Mouse (Mus musculus): ENCODE measurements around the gene Pdzrn3.

The Pdzrn3 gene

GRCm38 (mm10) chr6:101377167-101377934, at the start of gene Pdzrn3:
Pdzrn3 (minus strand) TSS chr6:101377897.
- DNase-seq: peak; percentile 19 to 36

DNA sequence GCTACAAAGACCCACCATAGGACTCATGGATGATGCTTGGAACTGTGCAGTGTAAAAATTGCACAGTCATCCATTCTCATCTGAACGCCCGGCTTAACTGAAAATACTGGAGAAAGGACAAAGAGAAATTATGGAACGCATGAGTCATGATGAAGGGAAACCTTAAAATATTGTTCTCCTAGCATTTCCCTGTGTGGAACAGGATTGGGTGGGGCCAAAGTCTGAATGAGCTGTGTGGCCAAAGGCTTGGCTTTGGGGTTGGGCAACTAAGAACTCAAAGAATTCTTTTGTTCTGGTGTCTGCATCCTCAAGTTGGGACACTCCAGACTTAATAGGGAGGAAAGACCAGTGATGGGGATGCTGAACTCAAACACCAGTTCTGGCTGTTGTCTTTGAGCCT, 49.6 kb upstream of the Pdzrn3 start:
- no peak for DNase-seq

DNA sequence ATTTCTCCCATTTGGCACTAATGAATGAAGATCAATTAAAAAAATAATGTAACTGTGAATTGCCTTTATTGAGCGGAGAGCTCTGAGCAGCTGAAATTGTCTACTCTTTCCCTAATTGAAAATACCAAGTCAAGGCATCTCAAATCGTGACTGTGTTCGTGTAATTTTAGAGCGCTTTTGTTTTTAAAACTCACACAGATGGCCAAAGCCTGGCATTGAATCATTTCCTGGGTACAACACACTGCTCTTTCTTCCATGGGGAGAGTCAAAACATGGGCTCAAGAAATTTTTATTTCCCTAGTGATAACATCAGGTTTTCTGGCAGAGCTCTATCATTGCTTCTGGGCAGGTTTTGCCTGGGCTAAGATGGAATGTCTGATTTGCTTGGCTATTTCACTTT, 48.6 kb upstream of the Pdzrn3 start:
- DNase-seq: no peak

- no peak for DNase-seq
Observed at GRCm38 (mm10) chr6:101422084-101422954, 44.6 kb upstream of the Pdzrn3 start.

- no peak for DNase-seq
Observed at GRCm38 (mm10) chr6:101418213-101418612, 40.5 kb upstream of the Pdzrn3 start.

DNA sequence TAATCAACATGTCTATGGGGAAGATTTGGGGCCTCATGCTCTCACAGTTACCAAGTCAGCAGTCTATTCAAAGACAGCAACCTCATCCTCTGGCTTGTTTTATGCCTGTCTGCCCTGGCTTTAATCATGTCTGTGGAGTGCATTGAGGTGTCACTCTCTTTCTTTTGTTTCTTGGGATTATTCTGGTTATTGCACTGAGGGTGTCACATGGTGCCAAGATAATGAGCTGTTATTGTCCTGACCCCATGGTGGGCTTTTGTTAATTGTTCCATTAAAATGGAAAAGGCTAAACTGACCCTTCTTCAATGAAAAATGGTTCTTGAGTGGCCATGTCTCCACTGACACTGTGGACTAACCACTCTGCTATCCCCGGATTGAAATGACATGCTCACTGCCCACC, 34.0 kb upstream of the Pdzrn3 start:
- no peak for DNase-seq

DNA sequence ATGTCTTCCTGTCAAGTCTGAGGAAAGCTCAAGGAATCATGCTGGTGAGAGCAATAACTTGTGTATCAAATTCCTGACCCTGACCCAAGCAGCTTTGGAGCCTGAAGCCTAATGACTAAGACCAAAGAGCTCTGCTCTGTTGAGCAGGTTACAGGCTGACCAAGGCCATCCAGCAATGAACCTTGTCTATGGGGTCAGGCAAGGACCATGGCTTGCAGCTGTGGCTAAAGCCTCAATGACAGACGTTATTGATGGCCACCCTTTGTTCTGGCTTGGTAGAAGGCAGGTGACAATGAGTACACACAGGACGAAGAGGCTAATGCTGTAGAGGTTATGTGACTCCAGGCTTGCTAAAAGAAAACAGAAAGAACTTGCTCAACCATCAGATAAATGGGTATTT, 33.4 kb upstream of the Pdzrn3 start:
- no peak for DNase-seq

DNA sequence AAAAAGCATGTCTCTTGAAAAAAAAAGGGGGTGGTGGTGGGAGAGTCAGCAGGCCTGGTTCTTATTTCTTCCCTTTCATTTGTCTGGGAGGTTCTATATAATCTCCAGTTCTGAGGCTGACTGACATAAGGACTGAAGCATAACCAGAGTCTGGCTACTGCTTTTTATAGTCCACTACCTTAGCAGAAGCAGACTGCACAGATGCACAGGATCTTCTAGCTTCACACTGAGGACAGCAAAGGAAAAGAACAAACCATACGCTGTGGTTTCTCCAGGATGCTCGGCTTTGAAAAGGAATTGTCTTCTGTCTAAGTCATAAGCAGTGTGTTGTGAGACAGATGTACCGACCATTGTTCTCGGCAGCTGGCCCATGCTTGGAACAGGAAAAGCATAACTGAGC, 19.0 kb upstream of the Pdzrn3 start:
- no peak for DNase-seq

DNA sequence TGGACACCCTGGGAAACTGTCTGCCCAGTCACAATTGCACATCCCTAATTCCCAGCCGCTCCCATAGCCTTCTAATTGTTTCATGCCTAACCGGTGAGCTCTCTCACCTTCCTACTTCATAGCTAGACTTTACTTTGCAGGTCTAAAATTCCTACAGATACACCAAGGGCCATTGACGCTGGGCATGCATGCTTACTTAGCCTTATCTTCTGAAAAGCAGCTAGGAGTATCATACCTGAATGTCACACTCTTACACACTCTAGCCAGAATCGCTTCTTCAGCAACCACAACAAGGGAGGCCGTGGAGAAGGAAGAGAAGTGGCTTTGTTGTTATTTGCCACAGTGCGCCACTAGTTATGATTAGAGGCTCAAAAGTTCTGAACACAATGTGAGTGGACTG, 18.2 kb upstream of the Pdzrn3 start:
- DNase-seq: no peak

- DNase-seq: no peak
Observed at GRCm38 (mm10) chr6:101392801-101393117, 15.1 kb upstream of the Pdzrn3 start.

GRCm38 (mm10) chr6:101392107-101392800, 14.6 kb upstream of the Pdzrn3 start:
- DNase-seq: no peak

GRCm38 (mm10) chr6:101385490-101385889, 7.8 kb upstream of the Pdzrn3 start:
- DNase-seq: no peak

DNA sequence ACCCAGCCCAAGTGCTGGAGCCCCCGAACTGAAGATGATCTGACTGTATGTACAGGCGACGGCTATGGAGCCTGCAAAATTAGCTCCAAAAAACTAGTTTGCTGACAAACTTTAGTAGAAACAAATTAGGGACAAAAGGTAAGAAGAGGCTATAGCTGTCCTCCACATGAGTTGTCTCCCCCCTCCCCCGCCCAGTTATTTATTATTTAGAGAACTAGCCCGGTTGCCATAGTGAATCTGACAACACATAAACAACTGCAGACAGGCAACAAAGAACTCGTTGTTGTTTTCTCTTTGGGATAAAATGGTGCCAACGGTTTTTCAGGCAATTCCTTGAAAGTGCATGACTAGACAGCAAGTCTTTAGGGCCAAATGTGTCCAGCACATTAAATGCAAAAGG, 7.3 kb upstream of the Pdzrn3 start:
- no peak for DNase-seq

DNA sequence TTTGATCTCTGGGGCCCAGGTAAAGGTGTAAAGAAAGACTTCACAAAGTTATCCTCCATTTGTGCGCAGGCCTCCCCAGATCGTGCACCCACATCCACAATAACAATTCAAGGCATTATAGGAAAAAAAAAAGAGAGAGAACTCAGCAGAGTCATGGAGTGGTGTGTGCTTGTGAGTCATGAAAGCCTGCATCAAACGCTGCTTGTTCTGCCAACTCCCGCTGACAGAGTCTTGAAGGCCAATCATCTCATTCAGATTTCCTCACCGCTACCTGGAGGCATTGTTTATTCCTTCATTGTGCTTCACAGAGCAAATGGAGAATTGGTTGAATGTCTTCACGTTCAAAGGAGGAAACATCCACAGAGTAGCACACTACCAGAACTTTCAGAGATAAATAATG, 6.8 kb upstream of the Pdzrn3 start:
- DNase-seq: no peak

DNA sequence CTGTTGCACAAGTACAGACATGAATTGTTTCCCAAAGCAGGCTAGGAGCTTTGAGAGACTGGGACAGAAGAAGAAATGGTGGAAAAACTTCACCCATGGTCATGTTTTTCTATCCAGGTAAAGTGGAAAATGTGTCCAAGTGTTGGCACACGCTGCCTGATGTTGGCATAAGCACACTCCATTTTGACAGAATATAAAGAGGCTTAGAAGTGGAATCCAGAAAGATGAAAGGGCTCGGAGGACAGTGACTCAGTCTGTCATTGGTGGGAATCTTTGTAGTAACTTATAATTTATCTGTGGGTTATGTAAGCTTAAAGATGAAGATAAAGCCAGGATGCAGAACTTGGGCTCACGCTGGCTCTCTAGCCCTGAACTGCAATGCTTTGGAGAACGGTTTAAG, 5.2 kb upstream of the Pdzrn3 start:
- no peak for DNase-seq

DNA sequence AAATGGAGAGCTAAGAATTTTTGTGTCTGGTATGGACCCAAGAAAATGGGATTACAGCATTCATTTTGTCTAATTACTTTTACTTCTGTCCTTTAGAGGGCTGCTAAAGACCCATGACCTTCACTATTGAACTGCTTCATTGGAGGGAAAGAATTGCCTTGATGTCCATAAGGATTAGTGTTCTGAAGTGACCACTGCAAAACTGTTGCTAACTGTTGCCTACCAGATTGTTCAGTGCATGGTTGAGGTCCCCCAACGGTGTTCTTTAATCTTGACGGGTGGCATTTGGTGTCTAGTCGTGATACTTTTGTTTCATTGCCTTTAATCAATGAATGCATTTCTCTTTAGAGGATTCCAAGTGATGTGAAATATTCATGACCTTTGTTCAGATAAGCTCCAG, 1.8 kb upstream of the Pdzrn3 start:
- DNase-seq: no peak

DNA sequence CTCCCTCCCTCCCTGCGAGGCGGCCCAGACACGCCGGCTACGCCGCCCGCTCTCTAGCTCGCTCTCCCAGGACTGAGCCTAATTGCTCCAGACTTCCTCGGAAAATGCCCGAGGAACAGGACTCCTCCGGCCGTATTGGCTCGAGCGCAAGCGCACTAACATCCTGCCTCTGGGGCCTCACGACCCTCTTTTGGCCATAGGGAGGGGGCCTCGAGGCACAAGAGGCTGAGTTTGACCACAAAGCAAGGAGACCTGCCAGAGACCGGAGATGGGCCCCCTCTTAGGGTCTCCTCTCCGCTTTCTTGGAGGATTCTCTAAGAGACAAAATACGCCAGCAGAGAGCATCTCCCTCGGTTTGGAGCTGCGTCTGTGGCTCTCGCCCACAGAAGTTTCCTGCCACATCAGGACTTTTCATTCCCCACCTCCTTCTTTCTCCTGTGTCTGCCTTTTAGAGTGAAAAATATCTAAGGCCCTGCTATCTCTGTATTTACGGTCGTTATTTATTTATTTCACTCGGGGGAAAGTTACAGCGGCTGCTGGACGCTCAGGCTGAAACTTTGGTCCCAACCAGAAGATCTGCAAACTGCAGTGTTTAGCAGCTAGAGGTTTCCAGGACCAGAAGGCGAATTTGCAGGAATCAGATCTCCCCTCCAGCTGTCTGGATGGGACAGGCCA, 375 bp upstream of the Pdzrn3 start:
- peak; percentile 17 to 28 for DNase-seq

GRCm38 (mm10) chr6:101376511-101377166, 1.1 kb downstream of the Pdzrn3 start:
- DNase-seq: no peak

DNA sequence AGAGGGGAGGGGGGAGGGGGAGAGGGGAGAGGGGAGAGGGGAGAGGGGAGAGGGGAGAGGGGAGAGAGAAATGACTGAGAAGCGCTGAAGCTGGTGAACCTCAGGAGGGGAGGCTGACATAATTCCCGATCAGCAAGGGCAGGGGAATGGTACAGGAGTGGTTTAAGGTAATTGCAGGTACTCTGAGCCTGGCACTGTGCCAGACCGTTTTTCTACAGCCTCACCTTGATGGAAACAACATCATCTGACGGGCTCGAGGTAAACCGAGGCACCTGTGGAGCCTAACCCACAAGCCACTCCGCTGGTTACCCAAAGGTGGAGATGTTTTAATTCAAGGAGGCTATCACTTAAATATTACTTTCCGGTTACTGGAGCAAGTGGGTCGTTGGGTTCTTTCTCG, 1.6 kb downstream of the Pdzrn3 start:
- peak in 1 of 2 experiments; percentile 20 for DNase-seq

- no peak for DNase-seq
Observed at GRCm38 (mm10) chr6:101374721-101375120, 3.0 kb downstream of the Pdzrn3 start.

DNA sequence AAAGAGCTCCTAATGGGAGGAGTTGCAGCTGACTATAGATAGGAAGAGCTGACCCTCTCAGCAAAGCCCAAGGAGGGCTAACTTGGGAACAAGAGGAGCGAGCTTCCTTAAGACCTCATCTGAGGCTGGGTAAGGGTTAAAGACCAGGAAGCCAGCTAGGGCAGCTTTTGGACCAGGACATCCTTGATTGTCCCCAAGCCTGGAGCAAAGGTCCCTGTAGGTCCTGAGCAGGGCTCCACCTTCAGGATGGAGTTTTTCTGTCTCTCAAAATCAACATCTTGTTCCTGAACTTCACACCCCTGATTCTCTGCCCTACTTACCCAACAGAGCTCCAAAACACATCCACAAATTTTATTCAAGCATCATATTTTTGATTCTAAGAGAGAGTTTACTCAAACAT, 3.5 kb downstream of the Pdzrn3 start:
- no peak for DNase-seq

DNA sequence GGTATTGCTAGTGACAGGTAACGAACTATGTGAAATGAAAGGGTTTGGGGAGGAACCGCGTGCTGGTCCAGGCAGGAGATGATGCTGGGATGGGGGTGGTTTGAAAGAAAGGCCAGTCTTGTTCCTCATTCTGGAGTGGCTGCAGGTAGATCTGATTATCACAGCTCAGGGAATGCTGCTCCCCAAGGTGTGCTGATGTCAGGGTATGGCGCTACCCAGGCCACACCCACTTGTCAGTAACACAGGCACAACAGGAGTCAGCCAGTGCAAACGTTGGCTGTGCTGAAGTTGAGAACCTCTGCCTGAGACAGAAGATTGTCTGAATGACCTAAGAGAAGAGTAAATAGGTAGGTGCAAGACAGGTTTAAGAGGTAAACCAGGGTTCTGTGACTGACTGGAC, 4.7 kb downstream of the Pdzrn3 start:
- no peak for DNase-seq
